Mouse (Mus musculus) common myeloid progenitor, adult 5-6 weeks (primary cell): ENCODE results near the gene Vps26c. TPM values are rescaled to one million over a fixed set of nuclear protein-coding genes. Genes with fewer than 3 reads are reported as not detected.

Experiments used
- ATAC-seq: replicated peaks from 2 replicates; pipeline ENCODE4 v1.8.0; 2016; ENCODE audit warnings: low read depth, mild to moderate bottlenecking, moderate TSS enrichment, inconsistent platforms; ENCODE audit not compliant: poor library complexity, severe bottlenecking
- total RNA-seq: library from RNA; stranded (forward); fragments of 200-1000, 187-1606 nt; gene quantifications from 2 replicates; pipeline ENCODE4 v1.2.3, GENCODE M21; 2017

The Vps26c gene
- total RNA-seq, 1 experiment from 2014 or later: 20.8 TPM

DNA sequence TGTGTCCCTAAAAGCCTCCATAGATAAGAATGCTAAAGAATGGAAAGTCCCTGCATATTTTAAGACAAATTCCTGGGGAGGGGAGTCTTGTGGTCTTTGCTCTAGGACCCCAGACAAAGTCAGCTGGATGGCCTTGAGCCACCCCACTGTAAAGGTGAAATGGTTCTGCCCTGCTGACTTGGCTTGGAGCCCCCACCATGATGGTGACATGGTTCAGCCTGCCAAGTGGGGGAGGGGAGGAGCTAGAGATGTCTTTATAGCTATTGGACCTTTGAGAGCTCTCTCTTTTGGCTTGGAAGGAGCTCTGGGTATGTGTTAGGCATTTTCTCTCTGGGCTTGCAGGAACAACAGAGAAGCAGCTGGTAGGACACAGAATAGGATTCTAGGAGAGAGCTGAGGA is 25.3 kb upstream of the Vps26c start:
- ATAC-seq: no peak

DNA sequence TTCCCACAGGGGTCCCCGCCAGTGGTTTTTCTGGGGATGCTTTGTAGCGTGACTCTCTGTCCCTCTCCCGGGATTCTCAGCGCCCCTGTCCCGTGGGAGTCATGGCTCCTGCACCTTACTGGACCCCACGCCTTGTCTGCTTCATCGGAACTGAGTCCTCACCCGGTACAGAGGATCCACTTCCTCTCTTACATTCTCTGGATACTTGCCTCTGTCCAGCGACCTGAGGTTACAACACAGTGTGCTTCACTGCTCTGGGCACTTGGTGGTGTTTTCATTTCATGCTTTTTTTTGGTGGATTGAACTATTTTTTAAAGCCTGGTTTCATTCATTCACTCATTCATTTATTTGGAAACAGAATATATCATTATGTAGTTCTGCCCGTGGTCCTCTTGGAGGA is 23.2 kb upstream of the Vps26c start:
- no peak for ATAC-seq

DNA sequence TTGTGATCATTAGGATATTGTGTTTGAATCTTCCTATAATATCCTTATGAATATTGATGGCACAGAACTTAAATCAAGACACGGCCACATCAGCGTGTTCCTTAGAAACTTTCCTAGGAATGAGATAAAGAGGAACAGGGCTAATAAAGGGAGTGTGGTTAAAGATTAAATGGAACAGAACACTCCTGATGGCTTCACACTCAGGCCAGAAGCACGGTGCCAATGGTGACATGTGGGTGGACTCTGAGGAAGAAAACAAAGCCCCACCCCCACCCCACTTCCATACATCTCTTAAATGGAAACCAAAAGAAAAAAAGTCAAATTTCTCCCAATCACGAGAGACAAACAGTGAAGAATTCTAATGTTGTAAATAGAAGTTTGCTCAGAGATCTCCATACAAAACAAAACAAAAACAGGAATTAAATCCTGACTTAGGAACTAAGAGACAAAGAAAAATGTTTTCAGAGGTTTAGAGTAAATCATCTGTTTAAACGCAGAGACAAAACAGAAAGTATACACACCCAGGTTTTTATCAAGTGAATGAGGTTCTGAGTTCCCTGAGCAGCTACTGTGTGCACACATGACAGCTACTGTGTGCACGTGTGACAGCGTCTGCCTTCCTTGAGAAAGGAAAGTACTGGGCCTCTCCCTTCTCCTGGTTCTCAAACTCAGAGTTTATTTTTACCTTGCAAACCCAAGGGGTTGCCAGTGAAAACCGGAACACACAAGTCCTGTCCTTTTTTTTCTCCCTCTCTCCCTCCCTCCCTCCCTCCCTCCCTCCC is 19.3 kb upstream of the Vps26c start:
- no peak; the same call in 1 of the 2 replicates for ATAC-seq

DNA sequence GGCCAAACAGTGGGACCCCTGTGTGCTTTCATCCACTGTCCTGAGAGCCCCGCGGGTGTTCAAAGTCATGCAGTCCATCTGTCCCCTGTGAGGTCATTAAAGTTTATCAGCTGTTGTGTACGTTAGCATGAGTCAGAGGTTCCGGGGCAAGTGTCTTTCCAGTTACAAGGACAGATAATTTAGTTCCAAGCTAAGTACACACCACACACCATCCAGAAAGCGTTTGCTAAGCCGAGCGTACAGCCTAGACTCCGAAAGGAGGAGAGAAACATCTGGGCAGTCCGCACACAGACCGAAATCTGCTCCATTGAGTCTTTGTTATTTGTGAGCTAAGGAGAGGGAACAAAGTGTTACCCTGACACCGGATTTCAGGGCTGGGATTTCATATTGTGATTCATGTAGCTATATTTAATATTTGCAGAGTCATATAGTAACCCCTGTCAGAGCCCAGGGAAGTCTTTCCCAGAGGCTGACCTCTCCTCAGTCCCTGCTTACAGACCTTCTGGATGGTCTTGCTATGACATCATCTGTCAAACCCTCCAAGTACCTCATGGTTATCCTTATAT is 18.0 kb upstream of the Vps26c start:
- ATAC-seq: no peak

DNA sequence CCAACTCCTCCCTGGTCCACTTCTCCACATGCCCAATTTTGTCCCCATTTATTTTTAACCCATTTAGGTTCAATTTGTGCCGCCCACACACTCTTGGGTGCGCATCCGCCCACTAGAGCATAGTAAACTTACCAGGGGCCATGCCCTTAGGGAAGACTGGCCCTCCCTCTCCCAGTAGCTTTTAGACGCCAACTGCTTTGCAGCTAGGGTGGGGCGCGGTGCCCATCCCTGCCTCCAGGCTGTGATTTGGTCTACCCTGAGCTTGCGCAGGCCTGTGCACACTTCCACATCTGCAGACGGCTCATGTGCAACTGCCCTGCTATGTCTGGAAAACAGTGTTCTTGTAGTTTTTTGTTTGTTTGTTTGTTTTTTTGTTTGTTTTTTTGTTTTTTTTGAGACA is 16.3 kb upstream of the Vps26c start:
- ATAC-seq: no peak

DNA sequence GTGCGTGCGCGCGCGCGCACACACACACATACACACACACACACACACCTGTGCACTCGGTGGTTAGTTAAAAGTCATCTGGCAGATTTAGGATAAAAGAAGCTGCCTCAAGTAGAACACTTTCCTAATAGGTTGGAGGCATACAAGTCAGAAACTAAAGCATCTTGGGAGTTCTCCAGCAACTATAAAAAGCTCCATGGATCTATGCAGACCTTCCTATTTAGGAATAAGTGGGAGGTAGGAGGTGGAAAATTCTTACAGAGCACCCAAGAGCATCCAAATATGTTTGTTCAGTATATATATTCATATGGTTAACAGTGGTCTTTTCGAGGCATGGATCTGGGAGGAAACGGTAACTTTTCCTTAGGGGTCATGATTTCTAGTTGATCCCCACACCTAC is 13.5 kb upstream of the Vps26c start:
- no peak for ATAC-seq

DNA sequence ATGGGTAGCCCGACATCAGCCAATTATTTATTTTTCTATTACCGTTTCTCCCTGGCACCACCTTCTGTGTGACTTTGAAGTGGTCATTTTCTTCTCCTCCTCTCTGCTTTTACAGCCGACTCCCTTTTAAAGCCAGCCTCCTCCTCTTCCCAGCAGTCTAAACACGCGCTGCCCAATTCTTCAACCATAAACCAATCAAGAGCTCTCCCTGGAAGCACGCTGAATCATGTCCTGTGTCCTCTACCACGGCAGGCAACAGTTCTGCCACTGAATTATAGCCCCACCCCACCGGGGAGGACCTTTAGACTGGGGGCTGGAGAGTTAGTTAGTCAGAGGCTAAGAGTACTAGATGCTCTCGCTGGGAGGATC is 10.5 kb upstream of the Vps26c start:
- ATAC-seq: peak; percentile 94

DNA sequence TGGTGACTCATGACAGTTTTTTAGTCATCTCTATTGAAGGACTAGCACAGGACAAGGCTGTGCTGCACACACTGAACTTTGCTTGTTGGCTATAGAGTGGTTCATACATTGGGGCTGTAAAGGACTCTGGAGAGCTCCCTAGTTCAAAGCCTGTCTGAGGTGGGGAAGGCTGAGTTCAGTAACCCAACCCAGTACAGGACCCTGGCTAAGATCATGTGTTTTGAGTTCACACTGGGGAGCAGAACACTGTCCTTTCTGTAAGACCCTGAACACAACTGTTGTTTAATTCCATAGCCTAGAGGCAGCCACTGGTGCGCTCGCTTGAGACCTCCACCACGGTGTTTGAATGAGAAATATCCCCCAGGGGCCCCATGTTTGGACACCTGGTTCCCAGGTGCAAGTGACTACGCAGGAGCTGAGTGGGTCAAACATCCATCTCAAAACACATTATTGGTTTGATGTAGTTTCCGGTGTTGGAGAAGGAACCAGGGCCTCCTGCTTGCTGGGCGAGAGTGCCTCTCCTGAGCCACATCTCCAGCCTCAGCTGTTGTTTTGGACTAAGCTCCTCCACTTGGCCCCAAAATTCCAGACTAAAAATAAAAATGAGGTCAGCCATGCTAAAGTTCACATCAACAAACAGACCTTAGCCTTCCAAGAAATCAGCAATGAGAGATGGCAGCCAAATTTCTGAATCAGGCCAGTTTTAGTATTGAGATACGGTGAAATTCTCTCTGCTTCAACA is 10.0 kb upstream of the Vps26c start:
- ATAC-seq: no peak

DNA sequence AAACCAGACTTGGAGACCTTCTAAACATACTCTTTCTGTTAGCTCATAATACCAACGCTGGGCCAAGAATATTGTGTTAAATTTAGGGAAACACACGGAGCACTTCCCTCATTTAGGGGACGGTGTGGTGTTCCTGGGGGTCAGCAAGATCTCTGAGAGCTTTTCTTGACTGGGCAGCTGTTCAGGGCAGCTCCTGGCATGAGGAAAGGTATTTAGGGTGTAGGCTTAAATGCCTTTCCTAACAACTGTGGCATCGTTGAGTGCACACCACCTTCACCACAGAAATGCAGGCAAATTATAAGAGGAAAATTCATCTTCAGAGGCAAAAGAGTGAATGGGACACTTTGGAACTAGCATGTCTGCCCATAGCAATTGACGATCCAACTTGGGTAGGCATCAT is 9.1 kb upstream of the Vps26c start:
- ATAC-seq: no peak

DNA sequence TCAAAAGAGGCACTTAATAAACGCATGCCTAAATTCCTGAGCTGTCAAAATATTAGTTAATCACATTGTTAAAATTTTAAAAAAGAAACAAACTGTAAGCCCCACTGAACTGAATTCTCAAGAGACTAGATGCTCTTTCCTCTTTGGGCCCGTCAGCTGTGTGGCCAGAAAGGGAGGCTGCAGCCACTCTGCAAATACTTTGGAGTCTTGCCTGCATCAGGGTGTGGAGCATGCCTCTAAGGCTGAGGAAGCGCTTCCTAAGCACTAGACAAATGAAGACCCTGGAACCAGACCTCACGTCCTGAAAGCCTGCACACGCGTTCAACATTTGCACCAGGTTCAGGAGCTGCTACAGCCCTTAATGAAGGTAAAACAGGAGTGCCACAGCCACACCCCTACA is 7.0 kb upstream of the Vps26c start:
- ATAC-seq: no peak

DNA sequence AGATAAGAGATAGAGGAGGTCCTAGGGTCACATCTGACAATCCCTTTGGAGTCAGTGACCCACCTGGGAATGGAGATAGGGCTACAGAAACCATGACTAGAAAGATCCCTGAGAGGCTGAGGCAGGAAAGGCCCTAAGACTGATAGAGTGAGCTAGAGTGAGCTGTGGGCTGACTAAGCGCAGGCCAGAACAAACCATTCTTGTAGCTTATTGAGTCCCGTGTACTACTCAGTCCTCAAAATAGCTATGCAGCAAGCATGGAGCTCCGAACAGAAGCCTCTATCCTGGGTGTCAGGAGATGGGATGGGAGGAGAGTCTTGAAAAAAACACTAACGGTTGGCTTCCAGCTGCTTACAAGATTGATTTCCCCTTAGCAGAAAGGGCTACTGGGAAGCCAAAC is 4.6 kb upstream of the Vps26c start:
- ATAC-seq: no peak

DNA sequence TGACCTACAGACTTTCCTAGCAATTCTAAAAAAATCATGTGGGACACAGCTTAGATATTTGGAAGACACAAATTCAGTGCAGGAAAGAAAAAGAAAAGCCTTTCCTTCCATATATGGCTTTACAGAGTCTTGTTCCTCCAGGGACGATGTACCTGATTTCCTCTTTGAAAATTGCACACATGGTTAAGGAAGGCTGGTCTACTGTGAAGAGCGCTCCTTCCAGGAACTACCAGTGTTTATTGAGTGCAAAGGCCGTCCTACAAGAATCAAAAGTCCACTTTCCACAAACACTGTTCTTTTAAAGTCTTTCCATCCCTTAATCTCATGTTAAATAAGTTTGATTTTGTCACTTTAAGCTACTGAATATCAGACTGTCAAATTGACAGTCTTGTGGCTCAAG is 916 bp upstream of the Vps26c start:
- no peak for ATAC-seq

DNA sequence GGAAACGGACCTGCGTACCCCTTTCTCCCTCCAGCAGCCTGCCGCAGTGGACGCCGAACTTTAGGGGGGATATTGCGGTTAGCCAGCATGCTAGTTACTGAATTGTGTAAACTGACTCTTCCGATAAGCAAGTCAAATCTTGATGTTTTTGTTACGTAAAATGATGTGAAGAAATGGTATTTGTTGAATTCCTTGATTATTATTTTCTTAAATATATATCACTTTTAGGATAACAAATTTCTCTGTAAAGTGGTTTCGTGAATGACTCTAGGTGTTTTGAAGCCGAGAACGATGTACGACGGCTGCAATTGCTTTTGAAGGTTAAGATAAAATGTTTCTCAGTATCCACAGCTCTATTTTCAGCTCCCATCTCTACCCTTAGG is 513 bp upstream of the Vps26c start:
- no peak for ATAC-seq

DNA sequence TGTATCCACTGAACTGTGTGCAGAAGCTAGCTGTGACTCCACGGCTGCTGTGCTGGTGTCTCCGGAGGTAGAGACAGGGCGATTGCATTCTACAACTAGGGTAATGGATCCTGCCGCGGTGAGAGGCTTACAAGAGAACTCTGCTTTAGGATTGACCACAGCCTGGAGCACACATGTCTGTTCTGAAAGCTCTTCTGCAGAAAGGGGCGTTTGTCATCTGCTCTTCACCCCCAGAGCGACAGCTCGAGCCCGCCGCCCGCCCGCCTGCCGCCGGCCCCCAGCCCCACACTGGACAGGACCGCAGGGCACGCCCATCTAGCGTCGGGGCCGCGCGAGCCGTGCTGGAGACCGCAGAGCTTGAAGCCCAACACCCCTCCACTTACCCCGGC is 681 bp downstream of the Vps26c start:
- no peak; the same call in 1 of the 2 replicates for ATAC-seq

DNA sequence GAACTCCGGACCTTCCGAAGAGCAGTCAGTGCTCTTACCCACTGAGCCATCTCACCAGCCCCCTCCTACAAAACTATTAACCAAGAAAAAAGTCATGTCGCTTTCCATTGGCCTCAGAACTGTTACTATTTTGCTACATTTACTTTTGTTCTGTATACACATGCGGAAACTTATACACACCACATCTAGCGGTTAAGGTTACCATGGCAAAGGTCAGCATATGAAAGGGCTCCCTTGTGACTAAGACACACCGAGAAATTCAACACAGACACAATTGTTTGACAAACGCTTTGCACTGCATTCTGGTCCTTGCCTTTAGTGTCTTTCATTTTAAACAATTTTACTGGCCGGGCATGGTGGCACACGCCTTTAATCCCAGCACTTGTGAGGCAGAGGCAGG is 1.9 kb downstream of the Vps26c start:
- no peak for ATAC-seq

DNA sequence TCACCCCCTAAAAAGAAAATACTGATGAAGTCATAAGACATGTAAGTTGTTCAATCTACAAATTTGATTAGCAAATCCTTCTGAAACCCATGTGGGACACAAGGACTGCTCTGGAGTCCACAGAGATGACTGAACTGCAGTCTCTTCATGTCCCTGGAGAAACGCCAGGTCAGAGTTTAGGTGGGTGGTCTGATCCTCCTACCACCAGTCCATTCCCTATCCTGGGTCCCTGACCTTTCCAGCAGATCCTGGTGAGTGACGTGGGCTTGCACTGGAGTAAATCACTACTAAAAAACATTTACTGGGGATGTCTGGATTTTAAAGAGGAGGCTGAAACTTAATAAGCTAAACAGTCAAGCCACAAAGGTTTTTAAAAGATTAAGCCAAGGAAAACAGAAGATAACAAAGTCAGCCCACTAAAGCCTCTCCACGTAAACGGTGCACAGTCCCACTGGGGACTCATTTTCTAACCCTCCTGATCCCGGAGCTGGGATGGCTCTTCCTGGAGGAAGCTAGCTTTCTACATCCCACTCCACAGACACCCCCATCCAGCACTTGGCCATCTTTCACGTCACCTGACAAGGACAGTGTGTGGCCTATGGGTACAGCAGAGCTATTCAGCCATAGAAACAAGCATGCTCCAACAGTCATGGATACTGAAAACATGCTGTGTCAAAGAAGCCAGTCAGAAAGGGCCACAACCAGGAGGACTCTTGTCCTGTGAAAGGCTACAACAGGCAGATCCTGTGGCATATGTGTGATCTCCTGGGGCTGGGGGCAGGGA is 2.8 kb downstream of the Vps26c start:
- no peak for ATAC-seq

DNA sequence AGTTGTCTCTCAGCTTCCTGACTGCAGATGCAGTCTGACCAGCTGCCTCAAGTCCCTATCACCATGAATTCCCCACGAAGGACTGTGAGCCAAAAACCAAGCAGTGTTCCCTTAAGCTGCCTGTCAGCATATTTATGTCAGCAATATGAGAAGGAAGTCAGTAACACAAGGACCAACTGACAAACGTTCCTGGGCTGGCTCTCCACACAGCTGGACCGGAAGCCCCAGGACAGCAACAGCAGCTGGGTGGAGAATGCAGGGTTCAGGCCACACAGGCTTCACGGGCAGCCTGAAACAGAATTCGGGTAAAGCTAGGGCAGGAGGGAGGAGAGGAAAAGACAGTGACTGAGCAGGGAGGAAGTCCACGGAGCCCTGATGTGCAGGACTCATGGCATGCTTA is 7.6 kb downstream of the Vps26c start:
- ATAC-seq: peak; percentile 82

DNA sequence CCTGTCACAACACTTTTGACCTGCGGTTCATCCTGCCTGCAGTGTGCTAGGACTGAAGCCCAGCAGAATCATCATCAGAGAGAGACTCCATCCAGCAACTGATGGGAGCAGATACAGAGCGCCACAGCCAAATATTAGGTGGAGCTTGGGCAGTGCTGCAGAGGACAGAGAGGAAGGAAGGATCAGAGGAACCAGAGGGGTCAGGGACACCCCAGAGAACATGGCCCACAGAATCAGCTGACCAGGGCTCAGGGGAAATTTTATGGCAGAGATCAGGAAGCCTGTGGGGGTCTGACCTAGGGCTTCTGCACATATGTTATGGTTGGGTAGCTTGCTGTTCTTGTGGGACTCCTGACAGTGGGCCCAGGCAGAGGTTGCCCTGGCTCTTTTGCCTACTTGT is 9.0 kb downstream of the Vps26c start:
- ATAC-seq: no peak

DNA sequence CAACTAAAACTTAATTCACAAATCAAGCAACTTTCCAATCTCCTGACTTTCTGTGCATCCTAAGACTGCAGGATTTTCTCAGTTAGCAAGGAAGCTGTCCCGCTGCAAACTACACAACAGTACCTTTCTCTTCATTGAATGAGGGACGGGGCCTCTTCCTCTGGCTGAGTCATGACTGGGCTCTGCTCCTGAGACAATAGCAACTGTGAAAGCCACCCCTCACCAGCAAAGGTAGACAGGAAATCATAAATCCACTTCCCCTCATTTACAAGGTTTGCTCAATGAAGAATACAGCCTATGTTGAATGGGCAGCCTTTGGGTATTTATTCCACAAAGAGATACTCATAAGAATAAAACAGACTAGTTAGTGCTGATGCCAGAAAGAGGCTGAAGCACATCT is 16.6 kb downstream of the Vps26c start:
- no peak for ATAC-seq

DNA sequence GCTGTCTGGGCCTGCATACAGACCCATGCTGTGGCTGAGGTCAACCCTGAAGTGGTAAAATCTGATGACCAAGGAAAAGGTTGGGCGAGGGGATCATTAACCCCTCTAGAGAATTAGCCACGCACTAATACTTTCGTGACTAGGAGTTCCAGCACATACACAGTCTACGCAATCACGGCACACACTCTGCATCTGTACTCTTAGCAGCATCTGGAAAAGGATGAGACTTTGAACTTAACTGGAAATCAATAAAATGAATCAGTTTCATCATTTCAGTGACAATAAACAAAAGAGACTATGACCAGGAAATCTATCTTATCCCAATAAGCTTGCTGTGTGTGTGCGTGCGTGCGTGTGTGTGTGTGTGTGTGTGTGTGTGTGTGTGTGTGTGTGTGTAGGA is 17.9 kb downstream of the Vps26c start:
- no peak for ATAC-seq

DNA sequence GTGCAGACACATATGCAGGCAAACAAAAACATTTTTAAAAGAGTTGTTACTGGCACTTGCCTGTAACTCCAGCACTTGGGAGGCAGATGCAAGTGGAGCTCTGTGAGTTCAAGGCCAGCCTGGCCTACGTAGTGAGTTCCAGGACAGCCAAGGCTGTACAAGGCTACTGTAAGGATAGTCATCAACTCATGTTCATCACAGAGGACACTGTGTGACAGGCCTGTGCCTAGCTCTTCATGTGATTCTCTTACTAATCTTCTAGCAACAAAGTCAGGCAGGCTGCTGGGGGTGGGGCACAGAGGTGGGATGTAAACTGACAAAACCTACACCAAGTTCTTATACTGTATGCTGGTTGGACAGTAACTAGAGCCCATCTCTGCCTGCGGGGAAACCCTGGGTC is 19.6 kb downstream of the Vps26c start:
- no peak for ATAC-seq
